ENCODE assay signal across 8 mouse cellular contexts in genomic region chr17:56030919-56031318, GRCm38 (mm10). TPM values are rescaled to one million over a fixed set of nuclear protein-coding genes. Genes with fewer than 3 reads are reported as not detected.
A peak's percentile ranks its signal among the peaks of the same experiment; 100 is the strongest.
DNase-seq lines count a peak whose midpoint lies in the region; ATAC-seq lines count a peak whose summit lies in the region.

No protein-coding gene starts in this region.

- peaks cover 62% of the 10 kb centered on the region for H3K4me1 ChIP-seq in heart, embryonic 10.5 days
- H3K4me1 ChIP-seq in liver, embryonic 12.5 days: peaks cover 86% of the 10 kb centered on the region

- no peaks in the 10 kb centered on the region for H3K9me3 ChIP-seq in heart, embryonic 10.5 days
- no peaks in the 10 kb centered on the region for H3K9me3 ChIP-seq in liver, embryonic 12.5 days (replicated peaks)

- WGBS in heart, embryonic 10.5 days: 54% methylated on average over 5 of the region's 5 CpGs
- 18% methylated on average over 5 of the region's 5 CpGs for WGBS in liver, embryonic 12.5 days (ENCODE audit: insufficient replicate concordance)

- DNase-seq in heart, adult 18-20 months: peak; percentile 47 to 78
- no peak for DNase-seq in heart, embryonic 10.5 days (ENCODE audit: low spot score)
- peak; percentile 77 for DNase-seq in MEL-GATA-1-ER (ENCODE audit: extremely low read depth, low read depth)
- no peak for DNase-seq in natural killer cell, adult 2 months (ENCODE audit: low spot score in 2 of 2)
- no peak for DNase-seq in yolk sac, embryonic 10.5 days (ENCODE audit: low spot score)
- DNase-seq in right cerebral cortex, postnatal 25 days: no peak

- no peak overlapping the region for H3K9ac ChIP-seq in liver, embryonic 12.5 days

- peaks cover 58% of the 10 kb centered on the region for H3K36me3 ChIP-seq in heart, embryonic 10.5 days
- peaks cover 81% of the 10 kb centered on the region for H3K36me3 ChIP-seq in liver, embryonic 12.5 days

- H3K4me3 ChIP-seq in heart, embryonic 10.5 days: no peak overlapping the region
- H3K4me3 ChIP-seq in liver, embryonic 12.5 days: no peak overlapping the region

- H3K27ac ChIP-seq in heart, embryonic 10.5 days: no peak overlapping the region
- H3K27ac ChIP-seq in liver, embryonic 12.5 days: peak overlapping the region; percentile 65

- no peaks in the 10 kb centered on the region for H3K27me3 ChIP-seq in heart, embryonic 10.5 days (ENCODE audit: insufficient read depth, poor library complexity, severe bottlenecking)
- H3K27me3 ChIP-seq in liver, embryonic 12.5 days (replicated peaks): no peaks in the 10 kb centered on the region

- H3K4me2 ChIP-seq in liver, embryonic 12.5 days: peak overlapping the region; percentile 12

- peak; percentile 75 for ATAC-seq in granulocyte monocyte progenitor cell, adult 5-6 weeks (replicated peaks; ENCODE audit: poor library complexity, severe bottlenecking)
- ATAC-seq in liver, embryonic 12.5 days: peak; percentile 42

RNA-seq across cellular contexts. Expression of gene Sh3gl1, which starts 5.5 kb away (rescaled TPM):
- 10 to 100 TPM; 11.7 to 13.7 TPM for total RNA-seq in heart, adult 18-20 months (2021)
- polyA plus RNA-seq in heart, embryonic 10.5 days (2016; fragmentation: Nextera tagmentation; extraction: Ambion mirVana): 117 and 155 TPM in 2 replicates
- 23.8 and 29.4 TPM in 2 replicates for total RNA-seq in granulocyte monocyte progenitor cell, adult 5-6 weeks (2014; fragmentation: Nextera tagmentation)
- total RNA-seq in granulocyte monocyte progenitor cell, adult 5-6 weeks (2017): 23.0 and 25.3 TPM in 2 replicates
- 66.4 and 67.9 TPM in 2 replicates for polyA plus RNA-seq in liver, embryonic 12.5 days (2016; fragmentation: Nextera tagmentation; extraction: Ambion mirVana)

RNA-seq across cellular contexts. Expression of gene Chaf1a, which starts 9.3 kb away (rescaled TPM):
- total RNA-seq in heart, adult 18-20 months (2021): 1 to 10 TPM; 1.1 to 1.3 TPM
- 24.0 and 30.0 TPM in 2 replicates for polyA plus RNA-seq in heart, embryonic 10.5 days (2016; fragmentation: Nextera tagmentation; extraction: Ambion mirVana)
- 36.0 and 39.4 TPM in 2 replicates for total RNA-seq in granulocyte monocyte progenitor cell, adult 5-6 weeks (2014; fragmentation: Nextera tagmentation)
- total RNA-seq in granulocyte monocyte progenitor cell, adult 5-6 weeks (2017): 32.1 and 36.0 TPM in 2 replicates
- polyA plus RNA-seq in liver, embryonic 12.5 days (2016; fragmentation: Nextera tagmentation; extraction: Ambion mirVana): 34.3 and 37.6 TPM in 2 replicates

RNA-seq across cellular contexts. Expression of gene Mpnd, which starts 25.4 kb away (rescaled TPM):
- 10 to 100 TPM; 59.7 to 60.5 TPM for total RNA-seq in heart, adult 18-20 months (2021)
- polyA plus RNA-seq in heart, embryonic 10.5 days (2016; fragmentation: Nextera tagmentation; extraction: Ambion mirVana): 69.5 and 111 TPM in 2 replicates
- total RNA-seq in granulocyte monocyte progenitor cell, adult 5-6 weeks (2014; fragmentation: Nextera tagmentation): 22.0 and 30.8 TPM in 2 replicates
- 45.8 and 62.2 TPM in 2 replicates for total RNA-seq in granulocyte monocyte progenitor cell, adult 5-6 weeks (2017)
- polyA plus RNA-seq in liver, embryonic 12.5 days (2016; fragmentation: Nextera tagmentation; extraction: Ambion mirVana): 27.4 and 29.1 TPM in 2 replicates

RNA-seq across cellular contexts. Expression of gene Stap2, which starts 25.5 kb away (rescaled TPM):
- total RNA-seq in heart, adult 18-20 months (2021): 10 to 100 TPM; 12.3 to 12.9 TPM
- 7.7 and 8.0 TPM in 2 replicates for polyA plus RNA-seq in heart, embryonic 10.5 days (2016; fragmentation: Nextera tagmentation; extraction: Ambion mirVana)
- total RNA-seq in granulocyte monocyte progenitor cell, adult 5-6 weeks (2014; fragmentation: Nextera tagmentation): not detected in 2 replicates
- 0.36 TPM in 1 of 2 replicates, not detected in the other for total RNA-seq in granulocyte monocyte progenitor cell, adult 5-6 weeks (2017)
- polyA plus RNA-seq in liver, embryonic 12.5 days (2016; fragmentation: Nextera tagmentation; extraction: Ambion mirVana): 1.8 and 2.1 TPM in 2 replicates

RNA-seq across cellular contexts. Expression of gene Ubxn6, which starts 43.9 kb away (rescaled TPM):
- total RNA-seq in heart, adult 18-20 months (2021): 10 to 100 TPM; 51.4 to 57.0 TPM
- polyA plus RNA-seq in heart, embryonic 10.5 days (2016; fragmentation: Nextera tagmentation; extraction: Ambion mirVana): 33.1 and 34.3 TPM in 2 replicates
- 15.2 and 21.3 TPM in 2 replicates for total RNA-seq in granulocyte monocyte progenitor cell, adult 5-6 weeks (2014; fragmentation: Nextera tagmentation)
- total RNA-seq in granulocyte monocyte progenitor cell, adult 5-6 weeks (2017): 26.1 and 26.7 TPM in 2 replicates
- polyA plus RNA-seq in liver, embryonic 12.5 days (2016; fragmentation: Nextera tagmentation; extraction: Ambion mirVana): 15.8 and 17.9 TPM in 2 replicates

Comparison
In these comparisons a context has a peak if more than half of its experiments do, and no peak if none do; other contexts are left out.
1. DNase-seq: peak in heart, adult 18-20 months (2 of 2) and MEL-GATA-1-ER (single experiment); none in heart, embryonic 10.5 days (single experiment), natural killer cell, adult 2 months (0 of 2), yolk sac, embryonic 10.5 days (single experiment) and right cerebral cortex, postnatal 25 days (single experiment).
2. RNA of gene Chaf1a, which starts 9.3 kb away (total RNA-seq): 32.1 to 39.4 TPM in granulocyte monocyte progenitor cell, adult 5-6 weeks; 1.1 to 1.3 TPM in heart, adult 18-20 months; every median in the first group is over 10 times any median in the second.